Mouse (Mus musculus) central nervous system, embryonic 11.5 days (tissue): Measurements from ENCODE around the gene 1700084M14Rik. TPM values are rescaled to one million over a fixed set of nuclear protein-coding genes. Genes with fewer than 3 reads are reported as not detected.

Source experiments
- polyA plus RNA-seq: library from polyadenylated mRNA; depleted of rRNA; stranded (reverse); fragments of >200 nt; gene quantifications from 2 replicates; pipeline ENCODE4 v1.2.3, GENCODE M21; 2012; rRNA removed

Gene 1700084M14Rik
- not detected in 2 replicates for polyA plus RNA-seq

GRCm38 (mm10) chrX:91575811-91576210, at the start of gene 1700084M14Rik:
Gene 1700084M14Rik (minus strand): TSS chrX:91575911.

Other genes with a start within 250 kb of the 1700084M14Rik start
- gene Mageb2, start 244.2 kb downstream of the 1700084M14Rik start, polyA plus RNA-seq = not detected in 2 replicates
- not detected in 2 replicates for gene Gm5072, start 183.4 kb downstream of the 1700084M14Rik start, polyA plus RNA-seq
- gene Gm8914, start 95.8 kb downstream of the 1700084M14Rik start, polyA plus RNA-seq = not detected in 2 replicates
- gene Gm14781, start 56.3 kb upstream of the 1700084M14Rik start, polyA plus RNA-seq = not detected in 2 replicates
- gene Mageb5, start 207.1 kb upstream of the 1700084M14Rik start, polyA plus RNA-seq = not detected in 2 replicates